Mouse (Mus musculus): ENCODE data around the gene Pkdrej.

- no peak for TF ChIP-seq TAL1 (IDR thresholded peaks at IDR 0.05; ENCODE audit: low read length)
- no peak for TF ChIP-seq GATA1 (IDR thresholded peaks at IDR 0.05; ENCODE audit: low read length)
These were observed 9.8 kb downstream of the Pkdrej start, which contains the start of gene Cdpf1 for GRCm38 (mm10) chr15:85811535-85812277.

All from erythroblast, embryonic 14.5 days (primary cell).